Mouse (Mus musculus) CH12.LX (cell line): Measurements from ENCODE around the gene Tbc1d22a.

Source experiments
- BHLHE40 ChIP-seq: IDR thresholded peaks from 2 replicates; pipeline ENCODE4 v1.6.1; 2011; ENCODE audit warnings: mild to moderate bottlenecking, low read depth, low read length, improper control_type of control experiment
- CTCF ChIP-seq, 2 experiments: IDR thresholded peaks in 1 of 2; conservative IDR thresholded peaks in 1 of 2; 2 replicates each; pipeline ENCODE4 v1.5.1; 2011 to 2012; ENCODE audit warnings: low read depth in 2 of 2, low read length in 2 of 2, improper control_type of control experiment in 1 of 2, inconsistent platforms in 1 of 2, mild to moderate bottlenecking in 1 of 2, moderate library complexity in 1 of 2
- ELF1 ChIP-seq: IDR thresholded peaks from 2 replicates; pipeline ENCODE4 v1.6.1; 2014; ENCODE audit warnings: low read depth, mild to moderate bottlenecking, inconsistent platforms, low read length, improper control_type of control experiment
- MAFK ChIP-seq: IDR thresholded peaks from 2 replicates; pipeline ENCODE4 v1.6.1; 2011; ENCODE audit warnings: low read length, improper control_type of control experiment; ENCODE audit not compliant: insufficient replicate concordance
- MAX ChIP-seq: IDR thresholded peaks from 2 replicates; pipeline ENCODE4 v1.6.1; 2011; ENCODE audit warnings: low read length, improper control_type of control experiment
- MYC ChIP-seq: IDR thresholded peaks from 2 replicates; pipeline ENCODE4 v1.6.1; 2011; ENCODE audit warnings: low read depth, mild to moderate bottlenecking, improper control_type of control experiment, low read length
- POLR2A ChIP-seq: IDR thresholded peaks from 2 replicates; pipeline ENCODE4 v1.6.1; 2011; ENCODE audit warnings: low read depth, mild to moderate bottlenecking, improper control_type of control experiment, low read length
- SMC3 ChIP-seq: IDR thresholded peaks from 2 replicates; pipeline ENCODE4 v1.6.1; 2011; ENCODE audit warnings: low read depth, low read length, improper control_type of control experiment
- UBTF ChIP-seq: IDR thresholded peaks from 2 replicates; pipeline ENCODE4 v1.6.1; 2012; ENCODE audit warnings: low read depth, mild to moderate bottlenecking, inconsistent platforms, low read length, improper control_type of control experiment, moderate library complexity
- ZKSCAN1 ChIP-seq: IDR thresholded peaks from 2 replicates; pipeline ENCODE4 v1.6.1; 2012; ENCODE audit warnings: low read depth, inconsistent platforms, low read length, improper control_type of control experiment, borderline replicate concordance

DNA sequence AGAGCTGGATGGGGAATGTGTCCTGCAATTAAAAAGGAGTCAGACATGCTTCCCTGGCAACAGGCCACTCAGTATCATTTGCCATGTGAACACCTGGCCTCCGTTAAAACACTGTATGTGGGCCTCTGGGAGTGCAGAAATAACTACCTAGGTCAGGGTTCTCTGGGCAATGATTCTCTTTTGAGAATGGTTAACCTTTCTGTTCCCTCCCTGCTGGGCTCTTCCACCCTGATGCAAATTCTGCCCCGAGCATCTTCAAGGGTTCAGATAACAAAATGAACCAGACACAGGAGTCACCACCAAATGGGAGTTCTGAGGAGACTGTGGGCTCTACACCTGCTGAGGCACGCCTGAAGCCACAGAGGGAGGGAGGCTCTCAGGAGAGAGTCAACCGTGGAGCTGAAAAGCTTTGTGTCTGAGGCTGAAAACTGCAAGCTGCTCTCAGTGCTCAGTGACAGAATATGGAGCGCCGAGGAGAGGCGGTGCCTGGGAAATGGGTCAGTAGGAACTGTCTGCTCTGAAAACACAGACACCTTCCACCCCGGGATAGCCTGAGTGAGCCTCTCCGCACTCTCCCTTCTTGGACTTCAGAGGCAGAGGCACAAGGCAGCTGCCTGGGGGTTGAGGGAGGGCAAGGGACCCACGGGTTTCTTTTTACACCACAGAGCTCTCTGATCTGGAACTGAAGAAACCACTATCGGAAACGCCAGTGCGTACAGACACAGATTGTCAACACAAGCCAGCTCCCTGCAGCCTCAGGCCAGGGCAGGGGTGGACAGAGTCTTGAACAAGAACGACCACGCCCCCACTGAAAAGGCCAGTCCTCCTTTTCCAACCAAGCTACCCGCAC, 40.9 kb upstream of the Tbc1d22a start:
- TF ChIP-seq CTCF (conservative IDR thresholded peaks at IDR 0.05 in 1 of 2, IDR thresholded peaks at IDR 0.05 in 1 of 2; ENCODE audit: low read depth in 2 of 2, low read length in 2 of 2) (no peak), ELF1 (no peak), MAX (peak; percentile 57; the same call in 1 of the 2 replicates), UBTF (peak; percentile 65; the same call in 1 of the 2 replicates), MYC (peak; percentile 44), POLR2A (peak; percentile 28; the same call in 1 of the 2 replicates), ZKSCAN1 (no peak), SMC3 (no peak), MAFK (peak; percentile 59; the same call in 1 of the 2 replicates), BHLHE40 (peak; percentile 67)
